Mouse (Mus musculus) left cerebral cortex, postnatal 10 days (tissue): Measurements from ENCODE around the gene Evc. TPM values are rescaled to one million over a fixed set of nuclear protein-coding genes. Genes with fewer than 3 reads are reported as not detected.
A peak's percentile ranks its signal among the peaks of the same experiment; 100 is the strongest.

Experiments used
- DNase-seq, 2 experiments: peaks; one replicate each; pipeline ENCODE4 v3.0.0; 2021 to 2022; ENCODE audit warnings: low spot score in 2 of 2, mixed read lengths in 1 of 2; ENCODE audit errors: extremely low spot score in 1 of 2
- intact Hi-C: fragments of 180-260 bp; cut with DNase I; formaldehyde crosslinking; loops from one replicate; pipeline ENCODE4 v1.15.1; 2025
- total RNA-seq, 2 experiments: library from RNA; stranded (reverse); gene quantifications; 2 replicates each; pipeline ENCODE4 v1.2.3; 2021

Evc gene
- total RNA-seq, 2 experiments from 2014 or later, result 4.6 to 4.9 TPM

GRCm38 (mm10) chr5:37318715-37319114 lies 18.0 kb downstream of the Evc start:
- intact Hi-C loops, result no loop called here
- no peak for DNase-seq

- intact Hi-C loops, result no loop called here
- DNase-seq, result no peak
These were observed 23.5 kb downstream of the Evc start for GRCm38 (mm10) chr5:37312980-37313722.

GRCm38 (mm10) chr5:37310026-37310425 lies 26.7 kb downstream of the Evc start:
- no peak for DNase-seq
- intact Hi-C loops, result no loop called here

- DNase-seq, result no peak
- intact Hi-C loops, result loop anchor here (1.0 to 10.0 kb wide), 4 partner anchors 419 to 896 kb away; partner anchors contain the start of gene Stk32b
These were observed 38.3 kb downstream of the Evc start for GRCm38 (mm10) chr5:37298370-37298769.

GRCm38 (mm10) chr5:37296717-37297116 lies 40.0 kb downstream of the Evc start:
- peak; percentile 25 to 55 for DNase-seq
- intact Hi-C loops, result loop anchor here (5.0 to 10.0 kb wide), 2 partner anchors 796 to 898 kb away; no protein-coding TSS in a partner anchor

GRCm38 (mm10) chr5:37290983-37291382 lies 45.7 kb downstream of the Evc start:
- intact Hi-C loops, result loop anchor here (10.0 kb wide), 1 partner anchor 904 kb away; no protein-coding TSS in a partner anchor
- DNase-seq, result no peak

GRCm38 (mm10) chr5:37289236-37289635 lies 47.5 kb downstream of the Evc start:
- intact Hi-C loops, result loop anchor here (10.0 kb wide), 1 partner anchor 124 kb away; no protein-coding TSS in a partner anchor
- peak; percentile 52 to 53 for DNase-seq

GRCm38 (mm10) chr5:37288374-37288773 lies 48.3 kb downstream of the Evc start:
- peak; percentile 40 to 57 for DNase-seq
- intact Hi-C loops, result loop anchor here (10.0 kb wide), 1 partner anchor 124 kb away; no protein-coding TSS in a partner anchor

- intact Hi-C loops, result loop anchor here (10.0 kb wide), 1 partner anchor 116 kb away; no protein-coding TSS in a partner anchor
- no peak for DNase-seq
These were observed 55.7 kb downstream of the Evc start for GRCm38 (mm10) chr5:37281021-37281420.

GRCm38 (mm10) chr5:37263816-37264215 lies 72.9 kb downstream of the Evc start:
- no peak for DNase-seq
- intact Hi-C loops, result no loop called here

- no peak for DNase-seq
- intact Hi-C loops, result no loop called here
These were observed 75.0 kb downstream of the Evc start for GRCm38 (mm10) chr5:37261734-37262133.

GRCm38 (mm10) chr5:37257243-37257642 lies 79.5 kb downstream of the Evc start:
- intact Hi-C loops, result no loop called here

GRCm38 (mm10) chr5:37256823-37257222 lies 79.9 kb downstream of the Evc start:
- intact Hi-C loops, result no loop called here
- peak in 1 of 2 experiments; percentile 52 for DNase-seq

More at GRCm38 (mm10) chr5:37257243-37257642, 79.5 kb downstream of the Evc start:
- DNase-seq, result no peak

GRCm38 (mm10) chr5:37254523-37254922 lies 82.2 kb downstream of the Evc start:
- intact Hi-C loops, result no loop called here
- DNase-seq, result peak in 1 of 2 experiments; percentile 28

GRCm38 (mm10) chr5:37252101-37252804 lies 84.4 kb downstream of the Evc start:
- no peak for DNase-seq
- intact Hi-C loops, result no loop called here

GRCm38 (mm10) chr5:37251596-37251995 lies 85.1 kb downstream of the Evc start:
- intact Hi-C loops, result no loop called here
- no peak for DNase-seq

- intact Hi-C loops, result no loop called here
These were observed 87.8 kb downstream of the Evc start for GRCm38 (mm10) chr5:37248870-37249269.

GRCm38 (mm10) chr5:37247456-37247855 lies 89.2 kb downstream of the Evc start:
- intact Hi-C loops, result no loop called here
- DNase-seq, result no peak

More at GRCm38 (mm10) chr5:37248870-37249269, 87.8 kb downstream of the Evc start:
- no peak for DNase-seq

- DNase-seq, result peak in 1 of 2 experiments; percentile 70
- intact Hi-C loops, result no loop called here
These were observed 90.4 kb downstream of the Evc start for GRCm38 (mm10) chr5:37246138-37246910.
